Mouse (Mus musculus): ENCODE data around the gene Braf. TPM values are rescaled to one million over a fixed set of nuclear protein-coding genes. Genes with fewer than 3 reads are reported as not detected.

The Braf gene
- polyA plus RNA-seq, 1 experiment = 71.3 TPM

GRCm38 (mm10) chr6:39606056-39606455 is 119.2 kb downstream of the Braf start:
- Histone ChIP-seq H3K27me3 (ENCODE audit: control insufficient read depth, insufficient read depth, low read length, poor library complexity, severe bottlenecking) (no peaks in the 10 kb centered on the region), H3K4me3 (ENCODE audit: low read depth, low read length) (no peak overlapping the region), H3K9me3 (replicated peaks; ENCODE audit: control insufficient read depth, insufficient read depth, low read length, poor library complexity, severe bottlenecking) (no peaks in the 10 kb centered on the region), H3K27ac (ENCODE audit: insufficient read depth, low read length) (no peak overlapping the region), H3K4me1 (ENCODE audit: control insufficient read depth, insufficient read depth, low read length) (no peaks in the 10 kb centered on the region), H3K9ac (ENCODE audit: low read depth, poor library complexity, severe bottlenecking) (no peak overlapping the region), H3K36me3 (ENCODE audit: control insufficient read depth, insufficient read depth, low read length, poor library complexity, severe bottlenecking) (no peaks in the 10 kb centered on the region; the same call in none of the 2 replicates)
- TF ChIP-seq CTCF (IDR thresholded peaks at IDR 0.05; ENCODE audit: low read depth, low read length) (no peak), POLR2A (IDR thresholded peaks at IDR 0.05; ENCODE audit: insufficient read depth, low read length) (no peak), EP300 (IDR thresholded peaks at IDR 0.05; ENCODE audit: insufficient read depth, low read depth, low read length) (no peak)

- no peak overlapping the region for H3K27ac ChIP-seq (ENCODE audit: insufficient read depth, low read length)
- TF ChIP-seq POLR2A (IDR thresholded peaks at IDR 0.05; ENCODE audit: insufficient read depth, low read length) (no peak), CTCF (IDR thresholded peaks at IDR 0.05; ENCODE audit: low read depth, low read length) (no peak), EP300 (IDR thresholded peaks at IDR 0.05; ENCODE audit: insufficient read depth, low read depth, low read length) (no peak)
These were observed 120.7 kb downstream of the Braf start for GRCm38 (mm10) chr6:39604565-39604964.

DNA sequence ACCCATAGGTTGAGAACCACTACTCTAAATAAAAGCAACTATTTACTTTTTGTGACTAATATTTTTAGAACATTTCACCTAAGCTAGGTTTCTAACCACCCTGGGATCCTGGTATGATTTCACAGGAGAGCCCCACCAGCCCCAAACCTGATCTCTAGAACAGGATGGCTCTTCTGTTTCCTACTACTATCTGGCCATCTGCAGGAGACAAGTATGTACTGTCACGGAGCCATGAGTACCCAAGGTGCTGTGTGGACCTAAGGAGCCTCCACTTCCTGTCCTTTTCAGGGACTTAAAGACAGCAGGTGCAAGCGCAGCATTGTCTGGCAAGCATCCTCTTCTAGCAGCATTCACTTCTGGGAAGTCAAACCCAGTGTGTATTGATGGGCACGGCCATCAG is 123.4 kb downstream of the Braf start:
- no peak overlapping the region for H3K9ac ChIP-seq (ENCODE audit: low read depth, poor library complexity, severe bottlenecking)
- no peaks in the 10 kb centered on the region for H3K4me1 ChIP-seq (ENCODE audit: control insufficient read depth, insufficient read depth, low read length)
- H3K27ac ChIP-seq (ENCODE audit: insufficient read depth, low read length) = no peak overlapping the region
- H3K4me3 ChIP-seq (ENCODE audit: low read depth, low read length) = no peak overlapping the region
- H3K36me3 ChIP-seq (ENCODE audit: control insufficient read depth, insufficient read depth, low read length, poor library complexity, severe bottlenecking) = peaks cover 21% of the 10 kb centered on the region
- H3K9me3 ChIP-seq (replicated peaks; ENCODE audit: control insufficient read depth, insufficient read depth, low read length, poor library complexity, severe bottlenecking) = no peaks in the 10 kb centered on the region
- TF ChIP-seq CTCF (IDR thresholded peaks at IDR 0.05; ENCODE audit: low read depth, low read length) = no peak
- no peak for TF ChIP-seq POLR2A (IDR thresholded peaks at IDR 0.05; ENCODE audit: insufficient read depth, low read length)
- TF ChIP-seq EP300 (IDR thresholded peaks at IDR 0.05; ENCODE audit: insufficient read depth, low read depth, low read length) = no peak
- no peaks in the 10 kb centered on the region for H3K27me3 ChIP-seq (ENCODE audit: control insufficient read depth, insufficient read depth, low read length, poor library complexity, severe bottlenecking)

More at GRCm38 (mm10) chr6:39604565-39604964, 120.7 kb downstream of the Braf start:
- H3K27me3 ChIP-seq (ENCODE audit: control insufficient read depth, insufficient read depth, low read length, poor library complexity, severe bottlenecking) = no peaks in the 10 kb centered on the region
- H3K4me3 ChIP-seq (ENCODE audit: low read depth, low read length) = no peak overlapping the region
- peaks cover 6% of the 10 kb centered on the region for H3K36me3 ChIP-seq (ENCODE audit: control insufficient read depth, insufficient read depth, low read length, poor library complexity, severe bottlenecking)
- H3K4me1 ChIP-seq (ENCODE audit: control insufficient read depth, insufficient read depth, low read length) = no peaks in the 10 kb centered on the region
- no peaks in the 10 kb centered on the region for H3K9me3 ChIP-seq (replicated peaks; ENCODE audit: control insufficient read depth, insufficient read depth, low read length, poor library complexity, severe bottlenecking)
- H3K9ac ChIP-seq (ENCODE audit: low read depth, poor library complexity, severe bottlenecking) = no peak overlapping the region

DNA sequence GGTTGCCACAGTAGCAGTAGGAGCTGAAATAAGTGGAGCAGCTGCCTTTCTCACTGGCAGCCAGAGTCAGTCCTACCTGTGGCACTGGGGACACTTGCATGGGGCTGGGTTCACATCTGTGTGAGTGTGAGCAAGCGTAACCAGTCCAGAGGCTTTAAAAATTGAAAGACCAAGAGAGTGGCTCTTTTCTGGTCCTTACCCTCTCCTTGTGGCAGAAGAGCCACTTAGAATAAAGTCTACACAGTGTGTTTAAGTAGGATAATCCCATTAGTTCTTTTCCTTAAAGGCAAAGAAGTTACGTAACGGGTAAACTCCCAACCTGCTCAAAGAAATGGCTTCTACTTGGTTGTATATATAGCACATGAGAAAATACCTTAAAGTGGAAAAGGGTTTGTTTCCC is 124.4 kb downstream of the Braf start:
- no peak overlapping the region for H3K27ac ChIP-seq (ENCODE audit: insufficient read depth, low read length)
- H3K9ac ChIP-seq (ENCODE audit: low read depth, poor library complexity, severe bottlenecking) = no peak overlapping the region
- no peaks in the 10 kb centered on the region for H3K27me3 ChIP-seq (ENCODE audit: control insufficient read depth, insufficient read depth, low read length, poor library complexity, severe bottlenecking)
- H3K36me3 ChIP-seq (ENCODE audit: control insufficient read depth, insufficient read depth, low read length, poor library complexity, severe bottlenecking) = peaks cover 22% of the 10 kb centered on the region
- no peaks in the 10 kb centered on the region for H3K9me3 ChIP-seq (replicated peaks; ENCODE audit: control insufficient read depth, insufficient read depth, low read length, poor library complexity, severe bottlenecking)
- no peaks in the 10 kb centered on the region for H3K4me1 ChIP-seq (ENCODE audit: control insufficient read depth, insufficient read depth, low read length)
- H3K4me3 ChIP-seq (ENCODE audit: low read depth, low read length) = no peak overlapping the region
- TF ChIP-seq POLR2A (IDR thresholded peaks at IDR 0.05; ENCODE audit: insufficient read depth, low read length) = no peak
- no peak for TF ChIP-seq CTCF (IDR thresholded peaks at IDR 0.05; ENCODE audit: low read depth, low read length)
- no peak for TF ChIP-seq EP300 (IDR thresholded peaks at IDR 0.05; ENCODE audit: insufficient read depth, low read depth, low read length)

- Histone ChIP-seq H3K9ac (ENCODE audit: low read depth, poor library complexity, severe bottlenecking) (peak within 1 kb of the TSS; percentile 55), H3K36me3 (ENCODE audit: control insufficient read depth, insufficient read depth, low read length, poor library complexity, severe bottlenecking) (peaks cover 4% of the 10 kb centered on the region; the same call in 1 of the 2 replicates), H3K4me3 (ENCODE audit: low read depth, low read length) (peak within 1 kb of the TSS; percentile 96), H3K27me3 (ENCODE audit: control insufficient read depth, insufficient read depth, low read length, poor library complexity, severe bottlenecking) (no peaks in the 10 kb centered on the region), H3K27ac (ENCODE audit: insufficient read depth, low read length) (peak within 1 kb of the TSS; percentile 9; the same call in 1 of the 2 replicates), H3K9me3 (replicated peaks; ENCODE audit: control insufficient read depth, insufficient read depth, low read length, poor library complexity, severe bottlenecking) (no peaks in the 10 kb centered on the region), H3K4me1 (ENCODE audit: control insufficient read depth, insufficient read depth, low read length) (no peaks in the 10 kb centered on the region)
- TF ChIP-seq POLR2A (IDR thresholded peaks at IDR 0.05; ENCODE audit: insufficient read depth, low read length) (peak; percentile 86), EP300 (IDR thresholded peaks at IDR 0.05; ENCODE audit: insufficient read depth, low read depth, low read length) (no peak)
These were observed 132.7 kb downstream of the Braf start, which contains the start of gene Ndufb2 for GRCm38 (mm10) chr6:39592401-39593214. Gene Ndufb2, plus strand, starts transcription at chr6:39592574.

DNA sequence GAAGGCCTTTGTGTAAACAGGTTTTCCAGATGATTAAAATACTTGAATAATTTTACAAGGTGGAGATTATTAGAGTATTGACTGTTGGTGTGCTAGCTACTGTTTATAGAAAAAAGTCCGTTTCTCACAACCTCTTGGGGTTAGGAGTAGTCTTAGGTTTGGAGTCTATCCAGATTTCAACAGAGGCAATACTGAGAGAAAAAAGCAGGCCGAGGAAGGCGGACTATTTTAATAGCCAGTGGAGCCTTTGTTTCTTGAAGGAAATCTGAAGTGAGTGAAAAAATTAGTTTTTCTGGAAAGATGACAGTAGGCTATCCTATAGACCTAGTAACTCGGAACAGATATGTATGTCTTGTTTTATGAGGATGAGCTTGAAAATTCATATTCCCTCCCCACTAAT is 133.8 kb downstream of the Braf start:
- Histone ChIP-seq H3K4me3 (ENCODE audit: low read depth, low read length) (peak overlapping the region; percentile 96), H3K27me3 (ENCODE audit: control insufficient read depth, insufficient read depth, low read length, poor library complexity, severe bottlenecking) (no peaks in the 10 kb centered on the region), H3K9ac (ENCODE audit: low read depth, poor library complexity, severe bottlenecking) (peak overlapping the region; percentile 55), H3K36me3 (ENCODE audit: control insufficient read depth, insufficient read depth, low read length, poor library complexity, severe bottlenecking) (0 out of 2 replicates have a peak, but pooled peaks cover 2% of the 10 kb centered on the region), H3K9me3 (replicated peaks; ENCODE audit: control insufficient read depth, insufficient read depth, low read length, poor library complexity, severe bottlenecking) (no peaks in the 10 kb centered on the region), H3K27ac (ENCODE audit: insufficient read depth, low read length) (peak overlapping the region; percentile 9; the same call in 1 of the 2 replicates), H3K4me1 (ENCODE audit: control insufficient read depth, insufficient read depth, low read length) (no peaks in the 10 kb centered on the region)
- TF ChIP-seq CTCF (IDR thresholded peaks at IDR 0.05; ENCODE audit: low read depth, low read length) = no peak
- no peak for TF ChIP-seq EP300 (IDR thresholded peaks at IDR 0.05; ENCODE audit: insufficient read depth, low read depth, low read length)
- no peak for TF ChIP-seq POLR2A (IDR thresholded peaks at IDR 0.05; ENCODE audit: insufficient read depth, low read length)

All from ES-Bruce4 (cell line).